Mouse (Mus musculus): ENCODE measurements around the gene Vmn2r73.

Vmn2r73 gene

GRCm38 (mm10) chr7:85876166-85876565 is at the start of gene Vmn2r73:
Gene Vmn2r73, minus strand, starts transcription at chr7:85876266.
- 71% methylated on average over 1 of the region's 1 CpGs for WGBS

DNA sequence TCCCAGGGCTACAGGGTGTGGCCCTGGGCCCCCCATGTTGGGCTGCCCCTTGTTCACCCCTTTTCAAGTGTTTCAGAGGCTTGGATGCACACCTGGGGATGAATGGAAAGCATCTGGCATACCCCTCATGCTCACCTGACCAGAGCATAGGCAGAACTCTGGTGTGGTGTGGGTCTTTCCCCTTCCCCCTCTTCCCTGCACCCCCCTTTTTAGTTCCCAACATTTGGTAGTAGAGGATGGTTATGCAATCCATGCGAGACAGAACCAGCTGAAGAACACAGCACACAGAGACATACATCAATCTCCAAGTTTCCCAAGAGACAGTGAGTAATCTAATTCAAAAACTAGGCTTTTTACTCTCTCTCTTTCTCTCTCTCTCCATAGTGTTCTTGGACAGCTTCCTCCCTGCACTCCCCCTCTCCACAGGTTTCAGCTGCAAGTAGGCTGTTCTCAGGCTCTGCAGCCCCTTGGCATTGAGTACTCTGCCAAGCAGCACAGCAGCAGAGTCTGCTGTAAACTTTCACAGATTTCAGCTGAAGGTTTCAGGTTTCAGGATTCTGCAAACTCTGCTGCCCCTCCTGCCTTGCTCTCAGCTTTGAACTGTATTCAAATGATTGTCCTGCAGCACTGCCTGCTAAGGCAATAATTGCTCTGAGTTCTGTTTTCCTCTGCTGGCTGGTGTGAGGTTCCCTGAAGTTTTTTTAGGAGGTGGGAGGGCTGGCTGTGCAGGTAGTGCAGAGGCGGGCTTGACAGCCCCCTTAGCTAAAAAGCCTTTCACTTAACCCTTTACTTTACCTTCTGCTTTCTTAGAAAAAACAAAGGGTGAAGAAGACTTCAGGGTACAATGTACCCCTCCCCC is 35.7 kb downstream of the Vmn2r73 start:
- WGBS, result 15% methylated on average over 2 of the region's 2 CpGs

DNA sequence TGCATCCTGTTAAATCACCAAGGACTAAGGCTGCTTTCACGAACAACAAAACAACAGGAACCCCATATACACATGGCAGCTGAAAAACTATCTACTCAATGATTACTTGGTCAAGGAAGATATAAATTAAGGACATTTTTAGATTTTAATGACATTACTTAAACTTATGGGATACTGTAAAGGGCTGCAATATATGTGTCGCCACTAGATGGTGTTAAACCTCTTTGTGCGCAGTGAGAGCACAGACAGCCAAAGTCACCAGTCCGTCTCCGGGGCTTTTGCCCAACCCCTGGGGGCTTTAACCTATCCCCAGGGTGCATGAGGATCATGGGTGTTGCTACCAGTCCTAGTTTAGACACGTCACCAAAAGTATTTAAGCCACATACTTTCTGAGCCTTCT is 58.0 kb downstream of the Vmn2r73 start:
- 16% methylated on average over 6 of the region's 6 CpGs for WGBS

Data from cerebral cortex, adult 2 months (tissue).